Mouse (Mus musculus): Measurements from ENCODE around the gene Rdh19. TPM values are rescaled to one million over a fixed set of nuclear protein-coding genes. Genes with fewer than 3 reads are reported as not detected.
A peak's percentile ranks its signal among the peaks of the same experiment; 100 is the strongest.

Rdh19 gene
- polyA plus RNA-seq, 1 experiment = not detected

GRCm38 (mm10) chr10:127899783-127900182 lies 50.1 kb downstream of the Rdh19 start:
- WGBS = 48% methylated on average over 5 of the region's 5 CpGs
- DNase-seq = no peak
- Histone ChIP-seq H3K27ac (ENCODE audit: insufficient read depth, low read length) (no peak overlapping the region), H3K4me1 (ENCODE audit: control insufficient read depth, insufficient read depth, low read length) (no peaks in the 10 kb centered on the region), H3K27me3 (ENCODE audit: control insufficient read depth, insufficient read depth, low read length) (no peaks in the 10 kb centered on the region), H3K4me3 (replicated peaks; ENCODE audit: insufficient read depth, low read depth, low read length) (no peak overlapping the region)
- TF ChIP-seq POLR2A (IDR thresholded peaks at IDR 0.05; ENCODE audit: borderline replicate concordance, insufficient read depth, low read length) = no peak
- no peak for TF ChIP-seq CTCF (IDR thresholded peaks at IDR 0.05; ENCODE audit: borderline replicate concordance, insufficient read depth, low read depth, low read length)

DNA sequence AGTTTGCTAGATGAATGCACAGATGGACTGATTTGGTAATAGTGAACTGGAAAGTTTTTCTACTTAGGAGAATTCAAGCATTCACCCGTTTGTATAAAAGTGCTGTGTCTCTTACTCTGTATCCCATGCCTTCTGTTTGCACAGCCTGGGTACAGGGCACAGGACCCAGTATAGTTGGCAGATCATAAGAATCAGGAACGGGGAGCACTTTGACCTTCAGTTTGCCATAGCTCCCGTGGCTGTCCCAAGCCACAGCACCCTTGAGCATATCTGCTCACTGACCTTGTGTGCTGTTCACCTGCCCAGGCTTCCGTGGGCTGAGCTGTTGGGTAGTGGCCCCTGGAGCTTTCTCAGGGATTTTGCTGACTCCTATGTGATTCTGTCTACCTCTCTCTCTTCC lies 52.0 kb downstream of the Rdh19 start:
- no peak overlapping the region for H3K4me3 ChIP-seq (replicated peaks; ENCODE audit: insufficient read depth, low read depth, low read length)
- WGBS = 82% methylated on average over 4 of the region's 4 CpGs
- TF ChIP-seq POLR2A (IDR thresholded peaks at IDR 0.05; ENCODE audit: borderline replicate concordance, insufficient read depth, low read length) (no peak), CTCF (IDR thresholded peaks at IDR 0.05; ENCODE audit: borderline replicate concordance, insufficient read depth, low read depth, low read length) (no peak)
- H3K27ac ChIP-seq (ENCODE audit: insufficient read depth, low read length) = no peak overlapping the region
- H3K4me1 ChIP-seq (ENCODE audit: control insufficient read depth, insufficient read depth, low read length) = peaks cover 3% of the 10 kb centered on the region; the same call in 1 of the 2 replicates
- no peak for DNase-seq
- H3K27me3 ChIP-seq (ENCODE audit: control insufficient read depth, insufficient read depth, low read length) = no peaks in the 10 kb centered on the region

DNA sequence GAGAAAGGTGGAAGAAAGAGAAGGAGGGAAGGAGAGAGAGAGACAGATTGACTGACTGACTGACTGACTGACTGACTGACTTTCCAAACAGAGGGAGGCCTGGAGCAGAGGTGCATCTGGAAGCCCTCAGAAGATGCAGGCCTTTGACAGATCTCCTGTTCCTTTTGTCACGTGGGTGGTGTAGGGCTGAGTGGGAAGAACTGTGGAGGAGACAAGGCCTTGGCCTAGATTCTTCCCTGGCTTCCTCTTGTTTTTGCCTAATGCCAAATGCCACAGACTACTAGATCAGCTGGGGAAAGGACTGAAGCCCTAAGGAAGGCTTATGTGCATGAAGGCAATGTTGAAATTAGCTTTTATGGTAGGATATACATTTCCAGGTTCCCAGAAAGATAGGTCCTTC lies 53.4 kb downstream of the Rdh19 start:
- Histone ChIP-seq H3K4me3 (replicated peaks; ENCODE audit: insufficient read depth, low read depth, low read length) (no peak overlapping the region), H3K27me3 (ENCODE audit: control insufficient read depth, insufficient read depth, low read length) (no peaks in the 10 kb centered on the region), H3K4me1 (ENCODE audit: control insufficient read depth, insufficient read depth, low read length) (peaks cover 3% of the 10 kb centered on the region; the same call in 1 of the 2 replicates), H3K27ac (ENCODE audit: insufficient read depth, low read length) (no peak overlapping the region)
- DNase-seq = no peak
- TF ChIP-seq POLR2A (IDR thresholded peaks at IDR 0.05; ENCODE audit: borderline replicate concordance, insufficient read depth, low read length) (no peak), CTCF (IDR thresholded peaks at IDR 0.05; ENCODE audit: borderline replicate concordance, insufficient read depth, low read depth, low read length) (no peak)
- 67% methylated on average over 1 of the region's 1 CpGs for WGBS

GRCm38 (mm10) chr10:127904718-127905446 lies 55.2 kb downstream of the Rdh19 start:
- H3K4me3 ChIP-seq (replicated peaks; ENCODE audit: insufficient read depth, low read depth, low read length) = no peak overlapping the region
- peaks cover 3% of the 10 kb centered on the region; the same call in 1 of the 2 replicates for H3K4me1 ChIP-seq (ENCODE audit: control insufficient read depth, insufficient read depth, low read length)
- no peak overlapping the region for H3K27ac ChIP-seq (ENCODE audit: insufficient read depth, low read length)
- H3K27me3 ChIP-seq (ENCODE audit: control insufficient read depth, insufficient read depth, low read length) = no peaks in the 10 kb centered on the region
- no peak for TF ChIP-seq POLR2A (IDR thresholded peaks at IDR 0.05; ENCODE audit: borderline replicate concordance, insufficient read depth, low read length)
- TF ChIP-seq CTCF (IDR thresholded peaks at IDR 0.05; ENCODE audit: borderline replicate concordance, insufficient read depth, low read depth, low read length) = no peak
- WGBS = 37% methylated on average over 7 of the region's 7 CpGs
- peak in 1 of 2 experiments; percentile 8 for DNase-seq

DNA sequence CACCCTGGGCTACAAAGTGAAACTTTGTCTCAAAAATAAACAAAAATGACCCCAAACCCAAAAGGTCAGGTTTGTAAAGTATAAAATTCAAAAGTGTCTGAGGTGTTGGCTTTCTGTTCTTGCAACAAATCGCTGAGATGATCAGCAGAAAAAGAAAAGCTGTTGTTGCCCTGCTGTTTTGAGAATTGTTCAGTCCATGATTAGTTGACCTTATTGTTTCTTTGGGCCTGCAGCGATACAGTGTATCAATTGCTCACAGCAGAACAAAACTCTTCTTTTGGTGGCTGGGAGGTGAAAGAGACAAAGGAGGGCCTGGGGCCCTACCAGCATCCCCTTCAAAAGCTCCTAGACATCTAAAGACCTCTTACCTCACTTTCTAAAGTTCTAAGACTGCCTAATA lies 56.4 kb downstream of the Rdh19 start:
- Histone ChIP-seq H3K4me1 (ENCODE audit: control insufficient read depth, insufficient read depth, low read length) (peaks cover 3% of the 10 kb centered on the region; the same call in 1 of the 2 replicates), H3K27me3 (ENCODE audit: control insufficient read depth, insufficient read depth, low read length) (no peaks in the 10 kb centered on the region), H3K4me3 (replicated peaks; ENCODE audit: insufficient read depth, low read depth, low read length) (no peak overlapping the region), H3K27ac (ENCODE audit: insufficient read depth, low read length) (no peak overlapping the region)
- no peak for TF ChIP-seq CTCF (IDR thresholded peaks at IDR 0.05; ENCODE audit: borderline replicate concordance, insufficient read depth, low read depth, low read length)
- no peak for TF ChIP-seq POLR2A (IDR thresholded peaks at IDR 0.05; ENCODE audit: borderline replicate concordance, insufficient read depth, low read length)
- DNase-seq = no peak
- 74% methylated on average over 2 of the region's 2 CpGs for WGBS

GRCm38 (mm10) chr10:127907386-127907951 lies 57.7 kb downstream of the Rdh19 start:
- DNase-seq = no peak
- Histone ChIP-seq H3K4me3 (replicated peaks; ENCODE audit: insufficient read depth, low read depth, low read length) (no peak overlapping the region), H3K27me3 (ENCODE audit: control insufficient read depth, insufficient read depth, low read length) (no peaks in the 10 kb centered on the region), H3K4me1 (ENCODE audit: control insufficient read depth, insufficient read depth, low read length) (peaks cover 3% of the 10 kb centered on the region; the same call in 1 of the 2 replicates), H3K27ac (ENCODE audit: insufficient read depth, low read length) (no peak overlapping the region)
- TF ChIP-seq CTCF (IDR thresholded peaks at IDR 0.05; ENCODE audit: borderline replicate concordance, insufficient read depth, low read depth, low read length) (no peak), POLR2A (IDR thresholded peaks at IDR 0.05; ENCODE audit: borderline replicate concordance, insufficient read depth, low read length) (no peak)

Other genes starting within 250 kb of the Rdh19 start
- gene Lrp1, start 228.8 kb upstream of the Rdh19 start, polyA plus RNA-seq (2012; rRNA removed) = 346 and 366 TPM in 2 replicates
- 8.7 TPM in 2 replicates for gene Stat6, start 206.9 kb upstream of the Rdh19 start, polyA plus RNA-seq (2012; rRNA removed)
- gene Nemp1, start 183.0 kb upstream of the Rdh19 start, polyA plus RNA-seq (2012; rRNA removed) = 6.7 and 9.0 TPM in 2 replicates
- 59.2 and 69.9 TPM in 2 replicates for gene Nab2, start 181.4 kb upstream of the Rdh19 start, polyA plus RNA-seq (2012; rRNA removed)
- gene Myo1a, start 144.8 kb upstream of the Rdh19 start, polyA plus RNA-seq (2012; rRNA removed) = 1.2 and 1.6 TPM in 2 replicates
- 1.4 and 1.5 TPM in 2 replicates for gene Tac2, start 125.5 kb upstream of the Rdh19 start, polyA plus RNA-seq (2012; rRNA removed)
- gene Zbtb39, start 110.4 kb upstream of the Rdh19 start, polyA plus RNA-seq (2012; rRNA removed) = 5.7 and 6.6 TPM in 2 replicates
- gene Gpr182, start 98.2 kb upstream of the Rdh19 start, polyA plus RNA-seq (2012; rRNA removed) = 1.4 and 1.5 TPM in 2 replicates
- gene Rdh1, start 90.2 kb upstream of the Rdh19 start, polyA plus RNA-seq (2012; rRNA removed) = 0.15 and 0.16 TPM in 2 replicates
- 0.05 and 0.92 TPM in 2 replicates for gene Rdh16f1, start 90.1 kb upstream of the Rdh19 start, polyA plus RNA-seq (2012; rRNA removed)
- gene Rdh9, start 73.5 kb upstream of the Rdh19 start, polyA plus RNA-seq (2012; rRNA removed) = 0.13 and 0.88 TPM in 2 replicates
- gene Rdh16, start 48.8 kb upstream of the Rdh19 start, polyA plus RNA-seq (2012; rRNA removed) = 0.10 and 0.13 TPM in 2 replicates
- not detected in 2 replicates for gene Rdh16f2, start 16.5 kb downstream of the Rdh19 start, polyA plus RNA-seq (2012; rRNA removed)
- not detected in 2 replicates for gene Rdh7, start 38.9 kb downstream of the Rdh19 start, polyA plus RNA-seq (2012; rRNA removed)
- gene Sdr9c7, start 48.6 kb downstream of the Rdh19 start, polyA plus RNA-seq (2012; rRNA removed) = 0.13 TPM in 1 of 2 replicates, not detected in the other
- gene Hsd17b6, start 157.7 kb downstream of the Rdh19 start, polyA plus RNA-seq (2012; rRNA removed) = not detected in 2 replicates
- 16.2 and 17.4 TPM in 2 replicates for gene Prim1, start 165.2 kb downstream of the Rdh19 start, polyA plus RNA-seq (2012; rRNA removed)
- gene Naca, start 185.6 kb downstream of the Rdh19 start, polyA plus RNA-seq (2012; rRNA removed) = 209 and 230 TPM in 2 replicates
- gene Ptges3, start 209.0 kb downstream of the Rdh19 start, polyA plus RNA-seq (2012; rRNA removed) = 69.9 and 75.5 TPM in 2 replicates
- 2,153 and 2,193 TPM in 2 replicates for gene Atp5b, start 233.3 kb downstream of the Rdh19 start, polyA plus RNA-seq (2012; rRNA removed)
- 42.9 and 45.2 TPM in 2 replicates for gene Baz2a, start 241.6 kb downstream of the Rdh19 start, polyA plus RNA-seq (2012; rRNA removed)

Measured in cerebellum, adult 2 months (tissue).